Mouse (Mus musculus) kidney, postnatal 0 days (tissue): ENCODE results near the gene BC016579. TPM values are rescaled to one million over a fixed set of nuclear protein-coding genes. Genes with fewer than 3 reads are reported as not detected.
A peak's percentile ranks its signal among the peaks of the same experiment; 100 is the strongest.

Source experiments
- ATAC-seq: fragments of 200-750 bp; cut with Nextera tagmentation; replicated peaks from 2 replicates; pipeline ENCODE4 v1.8.0; 2017; ENCODE audit warnings: low read depth, moderate number of reproducible peaks, moderate TSS enrichment, moderate library complexity; ENCODE audit not compliant: low FRiP score
- DNase-seq: peaks from one replicate; pipeline ENCODE4 v3.0.0-alpha.2; 2016; ENCODE audit warnings: low spot score
- H3K27ac ChIP-seq: fragments of 300-500 bp; sonication (generic); 2 replicates; pipeline ENCODE4 v1.5.1; 2014; ENCODE audit warnings: mild to moderate bottlenecking
- H3K27me3 ChIP-seq: fragments of 300-500 bp; sonication (generic); 2 replicates; pipeline ENCODE4 v1.6.1; 2014; ENCODE audit warnings: low read length, mixed read lengths; ENCODE audit not compliant: insufficient read depth
- H3K36me3 ChIP-seq: fragments of 300-500 bp; sonication (generic); 2 replicates; pipeline ENCODE4 v1.6.1; 2014; ENCODE audit warnings: low read length, mixed read lengths; ENCODE audit not compliant: insufficient read depth
- H3K4me1 ChIP-seq: fragments of 300-500 bp; sonication (generic); replicated peaks from 2 replicates; pipeline ENCODE4 v1.6.1; 2014; ENCODE audit warnings: antibody characterized with exemption, low read length, mixed read lengths; ENCODE audit not compliant: insufficient read depth
- H3K4me2 ChIP-seq: fragments of 300-500 bp; sonication (generic); 2 replicates; pipeline ENCODE4 v1.6.1; 2014; ENCODE audit warnings: mild to moderate bottlenecking, low read length, moderate library complexity, mixed read lengths
- H3K4me3 ChIP-seq: fragments of 300-500 bp; sonication (generic); replicated peaks from 2 replicates; pipeline ENCODE4 v1.5.1; 2014; ENCODE audit warnings: low read depth, low read length
- H3K9ac ChIP-seq: fragments of 300-500 bp; sonication (generic); 2 replicates; pipeline ENCODE4 v1.6.1; 2014; ENCODE audit warnings: low read depth, low read length
- H3K9me3 ChIP-seq: fragments of 300-500 bp; sonication (generic); replicated peaks from 2 replicates; pipeline ENCODE4 v1.6.1; 2016; ENCODE audit warnings: low read length, inconsistent platforms, mixed read lengths
- CTCF ChIP-seq: IDR thresholded peaks from 2 replicates; pipeline ENCODE4 v1.5.1; 2016; ENCODE audit warnings: antibody characterized with exemption, low read depth, mild to moderate bottlenecking, moderate library complexity
- WGBS: fragments of 180-500 bp; shearing (Covaris S2); extraction: QIAGEN DNeasy Blood & Tissue Kit; methylation state at CpG from one replicate; pipeline ENCODE4 v1.1.7; 2014; 5-methylcytosine and 5-hydroxymethylcytosine counted together
- polyA plus RNA-seq: library from polyadenylated mRNA; unstranded; fragments of >200 nt; fragmentation: Nextera tagmentation; extraction: Ambion mirVana; gene quantifications from 2 replicates; pipeline ENCODE4 v1.2.1, GENCODE M21; 2015

BC016579 gene
- polyA plus RNA-seq, 1 experiment from 2014 or later, result 0.32 TPM

DNA sequence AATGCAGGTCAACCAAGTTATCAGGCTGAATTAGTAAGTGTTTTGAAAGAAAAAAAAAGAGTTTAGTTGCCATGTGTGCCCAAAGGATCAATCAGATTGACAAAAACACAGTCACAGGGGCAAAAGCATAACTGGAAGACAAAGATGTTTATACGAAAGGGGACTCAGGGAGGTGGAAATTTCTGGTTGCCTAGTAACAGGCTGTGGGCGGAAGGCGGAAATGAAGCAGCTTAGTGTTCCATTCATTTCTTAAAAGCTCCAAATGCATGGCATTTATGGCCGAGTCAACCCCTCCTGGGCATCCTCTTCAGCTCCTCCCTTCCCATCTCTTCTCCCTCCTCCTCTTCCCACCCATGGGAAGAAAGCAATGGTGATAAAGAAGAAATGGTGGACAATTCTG lies 36.3 kb upstream of the BC016579 start:
- ATAC-seq (no peak), DNase-seq (peak; percentile 32)
- WGBS, result 18% methylated on average over 4 of the region's 4 CpGs

DNA sequence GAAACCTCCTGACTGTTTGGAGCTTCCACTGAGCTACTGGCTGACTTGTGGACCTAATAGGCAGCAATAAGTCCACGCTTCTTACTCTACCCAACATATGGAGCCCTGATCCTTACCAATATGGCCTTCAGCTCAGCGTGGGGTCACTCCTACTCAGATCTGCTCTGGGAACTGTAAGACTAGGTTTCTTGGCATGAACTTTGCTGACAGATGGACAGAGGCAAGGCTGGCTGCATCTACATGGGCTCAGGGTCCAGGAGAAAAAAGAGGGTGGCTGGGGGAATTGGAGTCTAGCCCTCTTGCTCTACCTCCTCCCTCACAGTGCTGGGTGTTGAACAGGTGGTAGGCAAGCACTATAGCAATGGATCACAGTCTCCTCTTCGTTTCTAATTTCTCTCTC lies 33.0 kb upstream of the BC016579 start:
- ATAC-seq, result no peak
- no peaks in the 10 kb centered on the region for H3K27me3 ChIP-seq
- no peak overlapping the region for H3K4me3 ChIP-seq
- no peak overlapping the region for H3K27ac ChIP-seq
- no peaks in the 10 kb centered on the region for H3K9me3 ChIP-seq
- H3K4me1 ChIP-seq, result no peaks in the 10 kb centered on the region
- no peak for TF ChIP-seq CTCF
- no peak overlapping the region for H3K9ac ChIP-seq
- no peak for DNase-seq
- H3K36me3 ChIP-seq, result no peaks in the 10 kb centered on the region
- WGBS, result 83% methylated on average over 3 of the region's 3 CpGs
- H3K4me2 ChIP-seq, result no peak overlapping the region

More for the DNA sequence above, 36.3 kb upstream of the BC016579 start:
- H3K36me3 ChIP-seq, result no peaks in the 10 kb centered on the region
- no peak overlapping the region for H3K27ac ChIP-seq
- H3K4me2 ChIP-seq, result no peak overlapping the region
- no peak overlapping the region for H3K4me3 ChIP-seq
- no peak overlapping the region for H3K9ac ChIP-seq
- no peaks in the 10 kb centered on the region for H3K4me1 ChIP-seq
- no peak for TF ChIP-seq CTCF
- H3K27me3 ChIP-seq, result no peaks in the 10 kb centered on the region
- no peaks in the 10 kb centered on the region for H3K9me3 ChIP-seq

DNA sequence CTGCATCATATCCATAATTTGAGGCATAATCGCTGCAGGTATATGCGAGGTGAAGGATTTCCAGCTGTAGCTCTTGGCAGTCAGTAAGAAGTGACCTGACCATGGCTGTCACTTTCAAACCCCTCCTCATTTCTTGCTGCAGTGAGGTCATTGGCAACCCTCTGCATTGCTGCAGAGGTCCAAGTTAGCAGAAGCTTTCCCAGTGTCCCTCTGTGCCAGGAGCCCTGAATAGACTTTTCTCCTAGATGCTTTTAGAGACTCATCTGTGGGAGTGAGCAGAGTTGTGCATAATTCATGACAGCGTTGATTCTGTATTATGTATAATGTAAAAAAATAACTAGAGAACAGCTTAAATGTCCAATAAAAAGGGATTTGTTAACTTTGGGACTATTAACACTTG lies 31.4 kb upstream of the BC016579 start:
- Histone ChIP-seq H3K4me2 (no peak overlapping the region), H3K36me3 (no peaks in the 10 kb centered on the region), H3K27ac (no peak overlapping the region), H3K4me1 (no peaks in the 10 kb centered on the region), H3K9me3 (no peaks in the 10 kb centered on the region), H3K4me3 (no peak overlapping the region), H3K9ac (no peak overlapping the region), H3K27me3 (no peaks in the 10 kb centered on the region)
- TF ChIP-seq CTCF, result no peak
- DNase-seq (no peak), ATAC-seq (no peak)
- WGBS, result 64% methylated on average over 3 of the region's 3 CpGs

DNA sequence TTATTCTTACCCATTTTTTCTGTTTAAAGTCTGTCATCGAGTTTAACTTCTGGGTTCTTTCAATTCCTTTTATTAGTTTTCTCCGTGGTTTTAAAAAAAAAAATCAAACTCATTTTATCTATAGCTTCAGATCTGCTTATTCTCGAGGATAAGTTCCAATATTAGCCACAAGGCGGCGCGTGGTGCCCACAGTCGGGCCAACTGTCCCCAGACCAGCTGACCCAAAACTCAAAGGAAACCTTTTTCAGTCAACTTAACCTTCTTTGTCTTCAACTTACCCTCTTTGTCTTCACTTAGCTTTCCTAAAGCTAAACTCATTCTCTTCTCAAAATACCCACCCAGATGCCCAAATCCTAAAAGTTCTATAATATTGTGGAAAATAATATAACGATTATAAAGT lies 30.9 kb upstream of the BC016579 start:
- no peak overlapping the region for H3K27ac ChIP-seq
- no peak overlapping the region for H3K4me2 ChIP-seq
- no peaks in the 10 kb centered on the region for H3K36me3 ChIP-seq
- no peak for ATAC-seq
- no peak overlapping the region for H3K9ac ChIP-seq
- H3K9me3 ChIP-seq, result no peaks in the 10 kb centered on the region
- no peak overlapping the region for H3K4me3 ChIP-seq
- WGBS, result 13% methylated on average over 8 of the region's 8 CpGs
- no peaks in the 10 kb centered on the region for H3K27me3 ChIP-seq
- peak; percentile 84 for TF ChIP-seq CTCF
- no peaks in the 10 kb centered on the region for H3K4me1 ChIP-seq
- DNase-seq, result peak; percentile 84

DNA sequence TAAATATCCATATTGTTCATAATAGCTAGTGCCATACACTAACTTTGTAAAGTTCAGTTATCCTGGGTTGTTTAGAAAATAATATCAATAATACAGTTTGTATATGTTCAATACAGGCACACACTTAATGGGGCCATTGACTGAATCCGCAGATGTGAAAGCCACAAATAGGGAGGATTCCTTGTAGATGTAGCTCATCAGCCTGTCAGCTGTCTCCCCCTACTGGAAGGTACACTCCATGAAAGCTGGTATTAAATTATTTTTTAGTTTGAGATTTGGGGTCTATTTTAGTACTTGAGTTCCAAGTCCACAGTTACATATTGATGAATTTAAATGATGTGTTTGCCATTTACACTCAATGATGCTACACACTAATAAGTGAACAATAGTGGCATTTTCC lies 22.6 kb upstream of the BC016579 start:
- ATAC-seq (no peak), DNase-seq (peak; percentile 63)
- no peaks in the 10 kb centered on the region for H3K9me3 ChIP-seq
- TF ChIP-seq CTCF, result peak; percentile 76
- no peak overlapping the region for H3K4me3 ChIP-seq
- 26% methylated on average over 1 of the region's 1 CpGs for WGBS
- H3K4me2 ChIP-seq, result no peak overlapping the region
- H3K27me3 ChIP-seq, result no peaks in the 10 kb centered on the region
- H3K4me1 ChIP-seq, result no peaks in the 10 kb centered on the region
- no peak overlapping the region for H3K27ac ChIP-seq
- no peaks in the 10 kb centered on the region for H3K36me3 ChIP-seq
- H3K9ac ChIP-seq, result no peak overlapping the region

DNA sequence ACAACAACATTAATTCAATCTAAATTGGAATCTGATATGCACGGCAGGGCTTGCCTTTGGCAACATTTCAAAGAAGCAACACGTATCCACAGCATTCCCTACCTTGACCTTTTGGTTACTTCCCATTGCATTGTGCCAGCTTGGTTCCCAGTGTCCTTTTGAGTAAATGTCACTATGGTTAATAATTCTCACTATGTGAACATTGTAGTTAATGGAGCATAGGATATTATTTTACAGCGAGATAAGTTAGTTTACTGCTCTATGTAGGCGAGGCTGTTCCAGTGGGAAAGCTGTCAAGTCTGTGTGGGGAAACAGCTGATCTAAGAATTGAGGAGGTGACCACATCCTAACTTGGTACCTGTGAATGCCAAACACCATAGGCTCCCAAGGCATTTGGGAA lies 16.1 kb upstream of the BC016579 start:
- H3K27me3 ChIP-seq, result no peaks in the 10 kb centered on the region
- H3K4me1 ChIP-seq, result no peaks in the 10 kb centered on the region
- WGBS, result 16% methylated on average over 4 of the region's 4 CpGs
- DNase-seq, result peak; percentile 46
- ATAC-seq, result peak; percentile 61
- TF ChIP-seq CTCF, result no peak
- no peak overlapping the region for H3K4me3 ChIP-seq
- H3K4me2 ChIP-seq, result no peak overlapping the region
- H3K9ac ChIP-seq, result no peak overlapping the region
- H3K36me3 ChIP-seq, result no peaks in the 10 kb centered on the region
- no peaks in the 10 kb centered on the region for H3K9me3 ChIP-seq
- no peak overlapping the region for H3K27ac ChIP-seq

DNA sequence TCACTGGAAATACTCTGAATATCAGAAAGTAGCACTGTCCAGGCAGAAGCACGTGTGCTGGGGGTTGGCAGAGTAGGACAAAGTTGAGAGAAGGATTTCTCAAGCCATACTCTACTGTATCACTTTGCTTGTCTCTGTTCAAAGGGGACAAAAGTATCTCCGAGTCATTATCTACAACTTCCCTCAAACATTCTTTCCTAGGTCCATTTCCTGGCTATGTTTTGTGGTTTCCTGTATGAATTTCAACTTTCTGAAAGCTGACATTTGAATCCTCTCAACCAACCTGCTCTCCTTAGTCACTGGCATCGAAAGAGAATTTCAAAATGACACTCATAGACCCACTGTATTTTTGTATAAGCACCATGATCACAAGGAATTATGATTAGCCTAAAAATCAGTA lies 14.3 kb upstream of the BC016579 start:
- DNase-seq (no peak), ATAC-seq (no peak)
- Histone ChIP-seq H3K36me3 (no peaks in the 10 kb centered on the region), H3K4me2 (no peak overlapping the region), H3K27ac (no peak overlapping the region), H3K9ac (no peak overlapping the region), H3K4me1 (no peaks in the 10 kb centered on the region), H3K9me3 (no peaks in the 10 kb centered on the region), H3K27me3 (no peaks in the 10 kb centered on the region), H3K4me3 (no peak overlapping the region)
- WGBS, result 66% methylated on average over 3 of the region's 3 CpGs
- no peak for TF ChIP-seq CTCF
